Mouse (Mus musculus): ENCODE measurements at regions not wholly inside any gene's neighbourhood (a gene's known extent, or its start where the extent isn't known, plus 50 kb on each side); places are given as distances from the start of the nearest gene placed in this dataset.

- no peak overlapping the region for H3K9ac ChIP-seq (ENCODE audit: low read length)
- no peaks in the 10 kb centered on the region for H3K9me3 ChIP-seq (ENCODE audit: control insufficient read depth, low read length)
- H3K27ac ChIP-seq (ENCODE audit: low read depth, low read length): no peak overlapping the region
- H3K4me1 ChIP-seq (ENCODE audit: control insufficient read depth, insufficient read depth, low read length): no peaks in the 10 kb centered on the region
- no peak for ATAC-seq (ENCODE audit: low FRiP score)
- 60% methylated on average over 4 of the region's 4 CpGs for WGBS
- H3K27me3 ChIP-seq (ENCODE audit: control insufficient read depth, insufficient read depth, low read length): no peaks in the 10 kb centered on the region
- no peak for DNase-seq (ENCODE audit: low spot score, missing footprints)
- no peak overlapping the region for H3K4me3 ChIP-seq (ENCODE audit: low read depth, low read length)
- H3K36me3 ChIP-seq (ENCODE audit: control insufficient read depth, insufficient read depth, low read length): no peaks in the 10 kb centered on the region
- no peak overlapping the region for H3K4me2 ChIP-seq
Measured at GRCm38 (mm10) chr11:19546226-19546625, 377.9 kb upstream of the Spred2 start.

GRCm38 (mm10) chr11:19554316-19554946, 369.7 kb upstream of the Spred2 start:
- Histone ChIP-seq H3K36me3 (ENCODE audit: control insufficient read depth, insufficient read depth, low read length) (no peaks in the 10 kb centered on the region), H3K9ac (ENCODE audit: low read length) (peak overlapping the region; percentile 7; the same call in 1 of the 2 replicates), H3K4me2 (no peak overlapping the region; the same call in 1 of the 2 replicates), H3K9me3 (ENCODE audit: control insufficient read depth, low read length) (no peaks in the 10 kb centered on the region), H3K4me3 (ENCODE audit: low read depth, low read length) (no peak overlapping the region), H3K4me1 (ENCODE audit: control insufficient read depth, insufficient read depth, low read length) (peaks cover 5% of the 10 kb centered on the region; the same call in 1 of the 2 replicates), H3K27ac (ENCODE audit: low read depth, low read length) (no peak overlapping the region), H3K27me3 (ENCODE audit: control insufficient read depth, insufficient read depth, low read length) (no peaks in the 10 kb centered on the region)
- WGBS: 9% methylated on average over 9 of the region's 9 CpGs
- ATAC-seq (ENCODE audit: low FRiP score) (peak; percentile 88), DNase-seq (ENCODE audit: low spot score, missing footprints) (peak; percentile 91)

GRCm38 (mm10) chr11:19554947-19555770, 369.0 kb upstream of the Spred2 start:
- H3K27ac ChIP-seq (ENCODE audit: low read depth, low read length): no peak overlapping the region
- H3K9ac ChIP-seq (ENCODE audit: low read length): peak overlapping the region; percentile 7; the same call in 1 of the 2 replicates
- DNase-seq (ENCODE audit: low spot score, missing footprints) (peak; percentile 92), ATAC-seq (ENCODE audit: low FRiP score) (peak; percentile 48; the same call in 1 of the 2 replicates)
- H3K4me1 ChIP-seq (ENCODE audit: control insufficient read depth, insufficient read depth, low read length): peaks cover 5% of the 10 kb centered on the region; the same call in 1 of the 2 replicates
- no peaks in the 10 kb centered on the region for H3K36me3 ChIP-seq (ENCODE audit: control insufficient read depth, insufficient read depth, low read length)
- 32% methylated on average over 9 of the region's 9 CpGs for WGBS
- no peak overlapping the region; the same call in 1 of the 2 replicates for H3K4me2 ChIP-seq
- H3K4me3 ChIP-seq (ENCODE audit: low read depth, low read length): no peak overlapping the region
- H3K9me3 ChIP-seq (ENCODE audit: control insufficient read depth, low read length): no peaks in the 10 kb centered on the region
- H3K27me3 ChIP-seq (ENCODE audit: control insufficient read depth, insufficient read depth, low read length): no peaks in the 10 kb centered on the region

- WGBS: 83% methylated on average over 7 of the region's 7 CpGs
- no peak overlapping the region for H3K27ac ChIP-seq (ENCODE audit: low read depth, low read length)
Measured at GRCm38 (mm10) chr11:19560452-19560851, 363.7 kb upstream of the Spred2 start.

GRCm38 (mm10) chr11:19562668-19563067, 361.5 kb upstream of the Spred2 start:
- DNase-seq (ENCODE audit: low spot score, missing footprints) (peak; percentile 21), ATAC-seq (ENCODE audit: low FRiP score) (no peak)
- H3K27me3 ChIP-seq (ENCODE audit: control insufficient read depth, insufficient read depth, low read length): no peaks in the 10 kb centered on the region
- H3K4me2 ChIP-seq: no peak overlapping the region
- no peaks in the 10 kb centered on the region for H3K4me1 ChIP-seq (ENCODE audit: control insufficient read depth, insufficient read depth, low read length)
- H3K4me3 ChIP-seq (ENCODE audit: low read depth, low read length): no peak overlapping the region
- H3K9ac ChIP-seq (ENCODE audit: low read length): no peak overlapping the region
- no peak overlapping the region for H3K27ac ChIP-seq (ENCODE audit: low read depth, low read length)
- no peaks in the 10 kb centered on the region for H3K36me3 ChIP-seq (ENCODE audit: control insufficient read depth, insufficient read depth, low read length)
- 90% methylated on average over 4 of the region's 4 CpGs for WGBS
- no peaks in the 10 kb centered on the region for H3K9me3 ChIP-seq (ENCODE audit: control insufficient read depth, low read length)

More at GRCm38 (mm10) chr11:19560452-19560851, 363.7 kb upstream of the Spred2 start:
- no peak for ATAC-seq (ENCODE audit: low FRiP score)
- Histone ChIP-seq H3K4me1 (ENCODE audit: control insufficient read depth, insufficient read depth, low read length) (no peaks in the 10 kb centered on the region), H3K4me3 (ENCODE audit: low read depth, low read length) (no peak overlapping the region), H3K9ac (ENCODE audit: low read length) (no peak overlapping the region), H3K36me3 (ENCODE audit: control insufficient read depth, insufficient read depth, low read length) (no peaks in the 10 kb centered on the region), H3K4me2 (no peak overlapping the region), H3K9me3 (ENCODE audit: control insufficient read depth, low read length) (no peaks in the 10 kb centered on the region), H3K27me3 (ENCODE audit: control insufficient read depth, insufficient read depth, low read length) (no peaks in the 10 kb centered on the region)
- no peak for DNase-seq (ENCODE audit: low spot score, missing footprints)

GRCm38 (mm10) chr11:19585228-19585627, 338.9 kb upstream of the Spred2 start:
- WGBS: 79% methylated on average over 7 of the region's 7 CpGs
- no peak overlapping the region for H3K27ac ChIP-seq (ENCODE audit: low read depth, low read length)

GRCm38 (mm10) chr11:19592506-19593355, 331.4 kb upstream of the Spred2 start:
- H3K4me3 ChIP-seq (ENCODE audit: low read depth, low read length): no peak overlapping the region
- no peaks in the 10 kb centered on the region for H3K36me3 ChIP-seq (ENCODE audit: control insufficient read depth, insufficient read depth, low read length)
- DNase-seq (ENCODE audit: low spot score, missing footprints): no peak
- WGBS: 84% methylated on average over 6 of the region's 6 CpGs
- no peak overlapping the region for H3K27ac ChIP-seq (ENCODE audit: low read depth, low read length)
- no peaks in the 10 kb centered on the region for H3K4me1 ChIP-seq (ENCODE audit: control insufficient read depth, insufficient read depth, low read length)
- H3K27me3 ChIP-seq (ENCODE audit: control insufficient read depth, insufficient read depth, low read length): no peaks in the 10 kb centered on the region
- H3K4me2 ChIP-seq: no peak overlapping the region
- peaks cover 3% of the 10 kb centered on the region; the same call in 1 of the 2 replicates for H3K9me3 ChIP-seq (ENCODE audit: control insufficient read depth, low read length)
- no peak for ATAC-seq (ENCODE audit: low FRiP score)
- no peak overlapping the region for H3K9ac ChIP-seq (ENCODE audit: low read length)

More at GRCm38 (mm10) chr11:19585228-19585627, 338.9 kb upstream of the Spred2 start:
- Histone ChIP-seq H3K4me1 (ENCODE audit: control insufficient read depth, insufficient read depth, low read length) (no peaks in the 10 kb centered on the region), H3K9ac (ENCODE audit: low read length) (no peak overlapping the region), H3K27me3 (ENCODE audit: control insufficient read depth, insufficient read depth, low read length) (no peaks in the 10 kb centered on the region), H3K4me3 (ENCODE audit: low read depth, low read length) (no peak overlapping the region), H3K4me2 (no peak overlapping the region), H3K36me3 (ENCODE audit: control insufficient read depth, insufficient read depth, low read length) (no peaks in the 10 kb centered on the region), H3K9me3 (ENCODE audit: control insufficient read depth, low read length) (no peaks in the 10 kb centered on the region)
- DNase-seq (ENCODE audit: low spot score, missing footprints): no peak
- no peak for ATAC-seq (ENCODE audit: low FRiP score)

GRCm38 (mm10) chr11:19595107-19595506, 329.1 kb upstream of the Spred2 start:
- Histone ChIP-seq H3K9me3 (ENCODE audit: control insufficient read depth, low read length) (peaks cover 3% of the 10 kb centered on the region; the same call in 1 of the 2 replicates), H3K9ac (ENCODE audit: low read length) (no peak overlapping the region), H3K36me3 (ENCODE audit: control insufficient read depth, insufficient read depth, low read length) (no peaks in the 10 kb centered on the region), H3K4me2 (no peak overlapping the region), H3K4me3 (ENCODE audit: low read depth, low read length) (no peak overlapping the region), H3K4me1 (ENCODE audit: control insufficient read depth, insufficient read depth, low read length) (no peaks in the 10 kb centered on the region), H3K27ac (ENCODE audit: low read depth, low read length) (no peak overlapping the region), H3K27me3 (ENCODE audit: control insufficient read depth, insufficient read depth, low read length) (no peaks in the 10 kb centered on the region)
- WGBS: 91% methylated on average over 4 of the region's 4 CpGs
- no peak for DNase-seq (ENCODE audit: low spot score, missing footprints)
- ATAC-seq (ENCODE audit: low FRiP score): 0 out of 2 replicates have a peak, but pooled peaks have one; percentile 40

Data from midbrain, embryonic 11.5 days (tissue).